Mouse (Mus musculus) brain, embryonic 14.5 days (tissue): ENCODE measurements around the gene Zfp775.

Source experiments
- CTCF ChIP-seq: fragments of 200-500 bp; IDR thresholded peaks from 2 replicates; pipeline ENCODE4 v1.5.1; 2012; ENCODE audit warnings: inconsistent platforms, mild to moderate bottlenecking, moderate library complexity, borderline replicate concordance; ENCODE audit not compliant: insufficient read depth, insufficient read length; ENCODE audit errors: extremely low read depth
- POLR2A ChIP-seq: fragments of 200-500 bp; IDR thresholded peaks from 2 replicates; pipeline ENCODE4 v1.6.1; 2012; ENCODE audit warnings: mild to moderate bottlenecking, inconsistent platforms, borderline replicate concordance; ENCODE audit not compliant: poor library complexity, insufficient read depth, insufficient read length, severe bottlenecking; ENCODE audit errors: extremely low read depth

DNA sequence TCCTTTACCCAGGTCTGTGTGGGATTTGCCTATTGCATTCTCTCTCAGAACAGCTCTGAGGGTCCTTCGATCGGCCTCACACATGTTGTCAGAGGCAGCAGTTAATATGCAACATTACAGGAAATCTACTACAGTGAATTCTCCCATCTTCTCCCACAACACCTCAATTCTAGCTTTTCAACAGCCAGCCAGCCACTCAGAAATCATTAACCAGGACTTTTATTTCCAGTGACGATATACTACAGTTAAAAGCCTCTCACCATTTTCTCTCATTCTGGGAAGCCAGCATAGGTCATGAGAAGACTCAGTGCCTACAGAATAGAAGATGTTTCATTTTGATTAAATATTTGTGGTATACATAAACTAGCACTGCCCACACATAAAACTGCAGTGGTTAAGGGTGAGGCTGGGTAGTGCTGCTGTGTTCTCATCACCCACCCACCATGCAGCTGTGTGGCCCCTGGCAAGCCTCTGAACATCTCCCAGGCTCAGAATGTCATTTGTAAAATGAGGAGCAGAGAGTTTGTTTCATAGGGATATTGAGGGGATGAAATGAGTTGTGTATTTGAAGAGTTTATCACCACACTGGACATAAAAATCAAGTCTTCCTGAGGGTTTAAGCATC lies 10.5 kb upstream of the Zfp775 start:
- TF ChIP-seq POLR2A (no peak), CTCF (no peak)
